Mouse (Mus musculus) neural tube, embryonic 11.5 days (tissue): ENCODE results near the gene Lipt2. TPM values are rescaled to one million over a fixed set of nuclear protein-coding genes. Genes with fewer than 3 reads are reported as not detected.

ENCODE experiments used
- ATAC-seq: fragments of 200-750 bp; cut with Nextera tagmentation; 2 replicates; pipeline ENCODE4 v1.8.0; 2017; ENCODE audit warnings: moderate number of reproducible peaks, mild to moderate bottlenecking, moderate TSS enrichment, moderate library complexity; ENCODE audit not compliant: insufficient read depth, low FRiP score, low TSS enrichment
- DNase-seq: peaks from one replicate; pipeline ENCODE4 v3.0.0-alpha.2; 2015; ENCODE audit warnings: low spot score
- H3K27ac ChIP-seq: fragments of 300-500 bp; sonication (generic); 2 replicates; pipeline ENCODE4 v1.5.1; 2014; ENCODE audit warnings: low read depth, mild to moderate bottlenecking, low read length
- H3K27me3 ChIP-seq: fragments of 300-500 bp; sonication (generic); 2 replicates; pipeline ENCODE4 v1.6.1; 2014; ENCODE audit warnings: mild to moderate bottlenecking, low read length, mixed read lengths; ENCODE audit not compliant: control insufficient read depth, insufficient read depth
- H3K36me3 ChIP-seq: fragments of 300-500 bp; sonication (generic); 2 replicates; pipeline ENCODE4 v1.6.1; 2014; ENCODE audit warnings: mild to moderate bottlenecking, low read length, moderate library complexity, mixed read lengths; ENCODE audit not compliant: control insufficient read depth, insufficient read depth
- H3K4me1 ChIP-seq: fragments of 300-500 bp; sonication (generic); 2 replicates; pipeline ENCODE4 v1.6.1; 2014; ENCODE audit warnings: low read length, mixed read lengths; ENCODE audit not compliant: control insufficient read depth, insufficient read depth
- H3K4me2 ChIP-seq: fragments of 300-500 bp; sonication (generic); 2 replicates; pipeline ENCODE4 v1.6.1; 2014; ENCODE audit warnings: low read depth, mild to moderate bottlenecking, moderate library complexity
- H3K4me3 ChIP-seq: fragments of 300-500 bp; sonication (generic); 2 replicates; pipeline ENCODE4 v1.5.1; 2014; ENCODE audit warnings: low read depth, low read length
- H3K9ac ChIP-seq: fragments of 300-500 bp; sonication (generic); 2 replicates; pipeline ENCODE4 v1.6.1; 2014; ENCODE audit warnings: mild to moderate bottlenecking, low read length
- H3K9me3 ChIP-seq: fragments of 300-500 bp; sonication (generic); 2 replicates; pipeline ENCODE4 v1.6.1; 2016; ENCODE audit warnings: low read length; ENCODE audit not compliant: control insufficient read depth
- WGBS: fragments of 180-500 bp; shearing (Covaris S2); extraction: QIAGEN DNeasy Blood & Tissue Kit; methylation state at CpG from one replicate; pipeline ENCODE4 v1.1.7; 2014; 5-methylcytosine and 5-hydroxymethylcytosine counted together
- polyA plus RNA-seq: library from polyadenylated mRNA; unstranded; fragments of >200 nt; fragmentation: Nextera tagmentation; extraction: Ambion mirVana; gene quantifications from 2 replicates; pipeline ENCODE4 v1.2.1, GENCODE M21; 2014

Lipt2 gene
- polyA plus RNA-seq, 1 experiment from 2014 or later, result 22.9 TPM

DNA sequence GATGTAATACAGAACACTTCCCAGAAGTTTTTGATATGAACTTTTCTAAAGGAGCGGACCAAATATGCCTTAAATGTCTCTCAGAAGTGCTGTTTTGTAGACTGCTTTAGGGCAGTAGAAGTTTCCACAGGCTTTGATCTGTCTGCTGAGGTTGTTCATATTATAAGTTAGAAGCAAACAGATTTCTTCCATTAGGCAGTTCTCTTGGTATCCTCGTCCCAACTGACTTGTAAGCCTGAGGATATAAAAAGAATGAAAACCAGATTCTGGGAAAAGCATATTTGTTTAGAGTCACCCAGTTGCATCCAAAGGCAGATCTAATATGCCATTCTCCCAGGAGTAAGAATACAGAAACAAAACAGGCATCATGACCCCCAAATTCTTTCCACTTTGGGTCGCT is 42.1 kb downstream of the Lipt2 start:
- Histone ChIP-seq H3K4me2 (no peak overlapping the region), H3K27ac (no peak overlapping the region), H3K27me3 (no peaks in the 10 kb centered on the region), H3K4me1 (no peaks in the 10 kb centered on the region), H3K9me3 (no peaks in the 10 kb centered on the region), H3K36me3 (no peaks in the 10 kb centered on the region), H3K9ac (no peak overlapping the region), H3K4me3 (no peak overlapping the region)
- 88% methylated on average over 3 of the region's 3 CpGs for WGBS
- DNase-seq, result no peak
- no peak for ATAC-seq

GRCm38 (mm10) chr7:100203616-100204015 is 44.5 kb downstream of the Lipt2 start:
- ATAC-seq (no peak), DNase-seq (no peak)
- 68% methylated on average over 3 of the region's 3 CpGs for WGBS
- no peaks in the 10 kb centered on the region for H3K9me3 ChIP-seq
- H3K27me3 ChIP-seq, result no peaks in the 10 kb centered on the region
- H3K9ac ChIP-seq, result no peak overlapping the region
- no peak overlapping the region for H3K4me3 ChIP-seq
- no peak overlapping the region for H3K27ac ChIP-seq
- no peak overlapping the region for H3K4me2 ChIP-seq
- H3K36me3 ChIP-seq, result no peaks in the 10 kb centered on the region
- no peaks in the 10 kb centered on the region for H3K4me1 ChIP-seq

DNA sequence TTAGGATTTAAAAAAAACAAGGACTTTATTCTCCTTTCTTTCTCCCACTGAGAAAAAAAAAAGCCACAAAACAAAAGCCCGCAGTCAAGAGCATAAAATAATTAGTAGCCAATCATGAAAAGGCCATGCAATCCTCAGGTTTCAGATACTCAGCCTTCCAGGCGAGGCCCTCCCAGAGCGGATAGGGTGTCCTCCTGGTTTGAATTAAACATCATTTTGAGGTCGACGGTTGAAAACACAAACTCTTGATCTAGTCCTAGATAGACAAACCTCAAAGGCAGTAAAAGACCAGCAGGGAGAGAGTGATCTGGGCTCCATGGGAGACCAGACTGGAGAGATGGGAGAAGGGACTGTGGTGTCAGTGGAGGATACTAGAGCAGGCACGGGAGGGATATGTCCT is 45.8 kb downstream of the Lipt2 start:
- H3K9ac ChIP-seq, result no peak overlapping the region
- H3K36me3 ChIP-seq, result no peaks in the 10 kb centered on the region
- ATAC-seq (no peak), DNase-seq (no peak)
- no peak overlapping the region for H3K27ac ChIP-seq
- H3K9me3 ChIP-seq, result no peaks in the 10 kb centered on the region
- H3K4me1 ChIP-seq, result no peaks in the 10 kb centered on the region
- H3K27me3 ChIP-seq, result no peaks in the 10 kb centered on the region
- H3K4me3 ChIP-seq, result no peak overlapping the region
- no peak overlapping the region for H3K4me2 ChIP-seq
- WGBS, result 72% methylated on average over 6 of the region's 6 CpGs

- H3K27ac ChIP-seq, result no peak overlapping the region
- 87% methylated on average over 2 of the region's 2 CpGs for WGBS
- no peak for ATAC-seq
- no peak overlapping the region for H3K9ac ChIP-seq
- no peaks in the 10 kb centered on the region for H3K9me3 ChIP-seq
- H3K4me1 ChIP-seq, result no peaks in the 10 kb centered on the region
- H3K4me3 ChIP-seq, result no peak overlapping the region
- H3K27me3 ChIP-seq, result no peaks in the 10 kb centered on the region
- H3K36me3 ChIP-seq, result no peaks in the 10 kb centered on the region
- no peak overlapping the region for H3K4me2 ChIP-seq
- DNase-seq, result no peak
Observed at GRCm38 (mm10) chr7:100206144-100206543, 47.1 kb downstream of the Lipt2 start.

DNA sequence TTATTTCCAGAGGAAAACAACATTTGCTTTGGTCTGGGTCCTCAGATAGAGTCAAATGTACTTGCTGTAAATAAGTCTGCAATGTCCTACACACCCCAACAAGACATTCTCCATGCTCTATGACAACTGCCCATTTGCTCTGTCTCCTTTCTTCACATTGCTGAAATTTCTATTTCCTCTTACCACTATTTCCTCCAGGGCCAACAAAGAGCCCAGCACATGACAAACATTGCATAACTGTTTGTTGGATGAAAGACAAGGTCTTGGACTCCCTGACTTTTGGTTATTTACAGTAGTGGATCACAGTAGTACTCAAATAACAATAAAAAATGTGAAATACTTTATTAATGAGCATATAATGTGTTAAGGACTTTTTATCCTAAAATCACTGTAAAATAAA is 48.8 kb downstream of the Lipt2 start:
- Histone ChIP-seq H3K27ac (no peak overlapping the region), H3K4me2 (no peak overlapping the region), H3K4me3 (no peak overlapping the region), H3K36me3 (no peaks in the 10 kb centered on the region), H3K4me1 (no peaks in the 10 kb centered on the region), H3K27me3 (no peaks in the 10 kb centered on the region), H3K9me3 (no peaks in the 10 kb centered on the region), H3K9ac (no peak overlapping the region)
- ATAC-seq (no peak), DNase-seq (no peak)

Other genes with a start within 250 kb of the Lipt2 start
- 7.0 and 7.8 TPM in 2 replicates for gene Rnf169, start 178.8 kb upstream of the Lipt2 start, polyA plus RNA-seq
- gene Chrdl2, start 153.1 kb upstream of the Lipt2 start, polyA plus RNA-seq, result 0.20 and 0.69 TPM in 2 replicates
- gene Pold3, start 37.7 kb upstream of the Lipt2 start, polyA plus RNA-seq, result 76.9 and 78.2 TPM in 2 replicates
- gene Kcne3, start 17.2 kb downstream of the Lipt2 start, polyA plus RNA-seq, result 2.4 and 3.8 TPM in 2 replicates
- gene Pgm2l1, start 68.1 kb downstream of the Lipt2 start, polyA plus RNA-seq, result 8.9 and 10.4 TPM in 2 replicates
- gene P4ha3, start 126.2 kb downstream of the Lipt2 start, polyA plus RNA-seq, result 4.9 and 6.1 TPM in 2 replicates
- gene C2cd3, start 213.0 kb downstream of the Lipt2 start, polyA plus RNA-seq, result 34.2 and 42.3 TPM in 2 replicates
- gene Ppme1, start 213.0 kb downstream of the Lipt2 start, polyA plus RNA-seq, result 116 and 124 TPM in 2 replicates